Mouse (Mus musculus) heart, postnatal 0 days (tissue): Measurements from ENCODE around the gene 6430548M08Rik. TPM values are rescaled to one million over a fixed set of nuclear protein-coding genes. Genes with fewer than 3 reads are reported as not detected.

Experiments used
- ATAC-seq: fragments of 200-750 bp; cut with Nextera tagmentation; 2 replicates; pipeline ENCODE4 v1.8.0; 2017; ENCODE audit warnings: low read depth, moderate number of reproducible peaks, moderate library complexity; ENCODE audit not compliant: insufficient read depth
- DNase-seq: peaks from one replicate; pipeline ENCODE4 v3.0.0-alpha.2; 2016; ENCODE audit warnings: low spot score
- H3K27ac ChIP-seq: fragments of 300-500 bp; sonication (generic); 2 replicates; pipeline ENCODE4 v1.5.1; 2014; ENCODE audit warnings: low read depth, mild to moderate bottlenecking
- H3K27me3 ChIP-seq: fragments of 300-500 bp; sonication (generic); 2 replicates; pipeline ENCODE4 v1.6.1; 2014; ENCODE audit warnings: low read length, mixed read lengths; ENCODE audit not compliant: control insufficient read depth, insufficient read depth
- H3K36me3 ChIP-seq: fragments of 300-500 bp; sonication (generic); replicated peaks from 2 replicates; pipeline ENCODE4 v1.6.1; 2014; ENCODE audit warnings: low read length, mixed read lengths; ENCODE audit not compliant: control insufficient read depth, insufficient read depth
- H3K4me1 ChIP-seq: fragments of 300-500 bp; sonication (generic); 2 replicates; pipeline ENCODE4 v1.6.1; 2014; ENCODE audit warnings: antibody characterized with exemption; ENCODE audit not compliant: control insufficient read depth, insufficient read depth
- H3K4me2 ChIP-seq: fragments of 300-500 bp; sonication (generic); 2 replicates; pipeline ENCODE4 v1.6.1; 2014; ENCODE audit warnings: low read depth, mild to moderate bottlenecking, low read length, moderate library complexity
- H3K4me3 ChIP-seq: fragments of 300-500 bp; sonication (generic); 2 replicates; pipeline ENCODE4 v1.5.1; 2014; ENCODE audit warnings: low read depth, low read length
- H3K9ac ChIP-seq: fragments of 300-500 bp; sonication (generic); replicated peaks from 2 replicates; pipeline ENCODE4 v1.6.1; 2014; ENCODE audit warnings: low read depth, low read length, mixed read lengths
- H3K9me3 ChIP-seq: fragments of 300-500 bp; sonication (generic); replicated peaks from 2 replicates; pipeline ENCODE4 v1.6.1; 2016; ENCODE audit warnings: low read length; ENCODE audit not compliant: control insufficient read depth
- CTCF ChIP-seq: IDR thresholded peaks from 2 replicates; pipeline ENCODE4 v1.5.1; 2016; ENCODE audit warnings: antibody characterized with exemption, control low read depth, low read depth
- EP300 ChIP-seq: IDR thresholded peaks from 2 replicates; pipeline ENCODE4 v1.6.1; 2016; ENCODE audit warnings: antibody characterized with exemption, low read depth
- WGBS: fragments of 180-500 bp; shearing (Covaris S2); extraction: QIAGEN DNeasy Blood & Tissue Kit; methylation state at CpG from one replicate; pipeline ENCODE4 v1.1.7; 2014; 5-methylcytosine and 5-hydroxymethylcytosine counted together
- polyA plus RNA-seq: library from polyadenylated mRNA; unstranded; fragments of >200 nt; fragmentation: Nextera tagmentation; extraction: Ambion mirVana; gene quantifications from 2 replicates; pipeline ENCODE4 v1.2.1, GENCODE M21; 2015
- total RNA-seq: library from RNA; depleted of rRNA; stranded (reverse); fragments of >200 nt; gene quantifications from 2 replicates; pipeline ENCODE4 v1.2.3, GENCODE M21; 2014; ENCODE audit warnings: low replicate concordance

Gene 6430548M08Rik
- total and polyA plus RNA-seq, 2 experiments from 2014 or later = 8.4 to 14.5 TPM

GRCm38 (mm10) chr8:120072259-120072658, 41.7 kb upstream of the 6430548M08Rik start:
- ATAC-seq = no peak
- TF ChIP-seq EP300 (no peak), CTCF (no peak)
- no peaks in the 10 kb centered on the region for H3K9me3 ChIP-seq
- H3K4me2 ChIP-seq = no peak overlapping the region
- DNase-seq = no peak
- H3K9ac ChIP-seq = no peak overlapping the region
- H3K27me3 ChIP-seq = 0 out of 2 replicates have a peak, but pooled peaks cover 4% of the 10 kb centered on the region
- H3K27ac ChIP-seq = no peak overlapping the region
- WGBS = 67% methylated on average over 9 of the region's 9 CpGs
- H3K4me3 ChIP-seq = no peak overlapping the region
- H3K4me1 ChIP-seq = no peaks in the 10 kb centered on the region
- no peaks in the 10 kb centered on the region for H3K36me3 ChIP-seq

- Histone ChIP-seq H3K9me3 (no peaks in the 10 kb centered on the region), H3K27ac (no peak overlapping the region), H3K9ac (no peak overlapping the region), H3K36me3 (no peaks in the 10 kb centered on the region), H3K27me3 (0 out of 2 replicates have a peak, but pooled peaks cover 4% of the 10 kb centered on the region), H3K4me3 (no peak overlapping the region), H3K4me1 (no peaks in the 10 kb centered on the region), H3K4me2 (no peak overlapping the region)
- 84% methylated on average over 8 of the region's 8 CpGs for WGBS
- no peak for DNase-seq
- ATAC-seq = no peak
- TF ChIP-seq EP300 (no peak), CTCF (no peak)
Observed at GRCm38 (mm10) chr8:120072827-120073226, 41.1 kb upstream of the 6430548M08Rik start.

- H3K4me3 ChIP-seq = no peak overlapping the region
- H3K27me3 ChIP-seq = 0 out of 2 replicates have a peak, but pooled peaks cover 4% of the 10 kb centered on the region
- H3K4me2 ChIP-seq = no peak overlapping the region
- TF ChIP-seq CTCF (no peak), EP300 (no peak)
- DNase-seq = no peak
- no peak overlapping the region for H3K27ac ChIP-seq
- WGBS = 75% methylated on average over 6 of the region's 6 CpGs
- no peak for ATAC-seq
- H3K9me3 ChIP-seq = no peaks in the 10 kb centered on the region
- no peaks in the 10 kb centered on the region for H3K4me1 ChIP-seq
- H3K36me3 ChIP-seq = no peaks in the 10 kb centered on the region
- no peak overlapping the region for H3K9ac ChIP-seq
Observed at GRCm38 (mm10) chr8:120074516-120074915, 39.4 kb upstream of the 6430548M08Rik start.

GRCm38 (mm10) chr8:120075347-120075746, 38.6 kb upstream of the 6430548M08Rik start:
- DNase-seq (no peak), ATAC-seq (no peak)
- 62% methylated on average over 6 of the region's 6 CpGs for WGBS
- Histone ChIP-seq H3K27me3 (0 out of 2 replicates have a peak, but pooled peaks cover 4% of the 10 kb centered on the region), H3K27ac (no peak overlapping the region), H3K9me3 (no peaks in the 10 kb centered on the region), H3K4me3 (no peak overlapping the region), H3K9ac (no peak overlapping the region), H3K4me1 (no peaks in the 10 kb centered on the region), H3K36me3 (0 out of 2 replicates have a peak, but pooled peaks cover 2% of the 10 kb centered on the region), H3K4me2 (no peak overlapping the region)
- TF ChIP-seq EP300 (no peak), CTCF (no peak)

- 13% methylated on average over 10 of the region's 10 CpGs for WGBS
- H3K4me1 ChIP-seq = no peaks in the 10 kb centered on the region
- DNase-seq (peak; percentile 68), ATAC-seq (peak; percentile 56)
- H3K9ac ChIP-seq = no peak overlapping the region
- H3K36me3 ChIP-seq = peaks cover 29% of the 10 kb centered on the region
- 0 out of 2 replicates have a peak, but pooled peaks cover 4% of the 10 kb centered on the region for H3K27me3 ChIP-seq
- H3K4me2 ChIP-seq = no peak overlapping the region
- no peak overlapping the region for H3K27ac ChIP-seq
- peak; percentile 80 for TF ChIP-seq CTCF
- TF ChIP-seq EP300 = no peak
- H3K4me3 ChIP-seq = no peak overlapping the region
- H3K9me3 ChIP-seq = no peaks in the 10 kb centered on the region
Observed at GRCm38 (mm10) chr8:120078080-120078479, 35.9 kb upstream of the 6430548M08Rik start.

GRCm38 (mm10) chr8:120079361-120079760, 34.6 kb upstream of the 6430548M08Rik start:
- Histone ChIP-seq H3K36me3 (peaks cover 37% of the 10 kb centered on the region), H3K9ac (no peak overlapping the region), H3K9me3 (no peaks in the 10 kb centered on the region), H3K4me3 (no peak overlapping the region), H3K27me3 (0 out of 2 replicates have a peak, but pooled peaks cover 4% of the 10 kb centered on the region), H3K4me2 (no peak overlapping the region), H3K4me1 (no peaks in the 10 kb centered on the region), H3K27ac (no peak overlapping the region)
- no peak for TF ChIP-seq CTCF
- TF ChIP-seq EP300 = no peak
- WGBS = 59% methylated on average over 5 of the region's 5 CpGs
- DNase-seq (no peak), ATAC-seq (no peak)
